8 mouse cellular contexts compared by ENCODE assay signal in genomic region chr2:75703375-75704181, GRCm38 (mm10). TPM values are rescaled to one million over a fixed set of nuclear protein-coding genes. Genes with fewer than 3 reads are reported as not detected.
A peak's percentile ranks its signal among the peaks of the same experiment; 100 is the strongest.
DNase-seq lines count a peak whose midpoint lies in the region; ATAC-seq and TF ChIP-seq lines count a peak whose summit lies in the region.

No protein-coding gene starts in this region.

- peak overlapping the region; percentile 100 for H3K27ac ChIP-seq in gastrocnemius, adult 2 months
- peak overlapping the region; percentile 82 for H3K27ac ChIP-seq in hindbrain, postnatal 0 days

- H3K27me3 ChIP-seq in hindbrain, postnatal 0 days (ENCODE audit: insufficient read depth, low read length), result no peaks in the 10 kb centered on the region; the same call in 1 of the 2 replicates
- no peaks in the 10 kb centered on the region for H3K27me3 ChIP-seq in megakaryocyte, embryonic 14.5 days (replicated peaks)

- H3K9me3 ChIP-seq in hindbrain, postnatal 0 days (ENCODE audit: low read length), result no peaks in the 10 kb centered on the region
- peaks cover under 1% of the 10 kb centered on the region for H3K9me3 ChIP-seq in megakaryocyte, embryonic 14.5 days

- peak overlapping the region; percentile 57 for H3K9ac ChIP-seq in hindbrain, postnatal 0 days (replicated peaks; ENCODE audit: low read length)

- no peak; the same call in 1 of the 2 replicates for TF ChIP-seq CTCF in gastrocnemius, adult 2 months (IDR thresholded peaks at IDR 0.05)
- TF ChIP-seq CTCF in hindbrain, postnatal 0 days (IDR thresholded peaks at IDR 0.05; ENCODE audit: low read depth), result no peak

- H3K4me2 ChIP-seq in hindbrain, postnatal 0 days (ENCODE audit: low read depth, low read length), result peak overlapping the region; percentile 73

- intact Hi-C loops in gastrocnemius, adult 2 months (cut with DNase I), result loop anchor here (1.0 to 10.0 kb wide), 5 partner anchors 15 to 91 kb away; partner anchors contain the start of gene Hnrnpa3

- peaks cover 7% of the 10 kb centered on the region; the same call in 1 of the 2 replicates for H3K4me1 ChIP-seq in hindbrain, postnatal 0 days (ENCODE audit: insufficient read depth, low read length)
- peaks cover 65% of the 10 kb centered on the region for H3K4me1 ChIP-seq in megakaryocyte, embryonic 14.5 days

- ATAC-seq in common myeloid progenitor, adult 5-6 weeks (replicated peaks; ENCODE audit: low read depth, poor library complexity, severe bottlenecking), result peak; percentile 27
- ATAC-seq in hindbrain, postnatal 0 days, result peak; percentile 87

- under 1% methylated on average over 62 of the region's 62 CpGs for WGBS in hindbrain, postnatal 0 days

- H3K36me3 ChIP-seq in hindbrain, postnatal 0 days (ENCODE audit: insufficient read depth, low read length), result no peaks in the 10 kb centered on the region
- H3K36me3 ChIP-seq in megakaryocyte, embryonic 14.5 days (replicated peaks; ENCODE audit: low read length), result peaks cover 51% of the 10 kb centered on the region

- peak overlapping the region; percentile 75 for H3K4me3 ChIP-seq in gastrocnemius, adult 2 months
- H3K4me3 ChIP-seq in hindbrain, postnatal 0 days (ENCODE audit: low read length), result peak overlapping the region; percentile 44
- peak overlapping the region; percentile 98 for H3K4me3 ChIP-seq in megakaryocyte, embryonic 14.5 days (replicated peaks)

- peak; percentile 33 for DNase-seq in WW6 (ENCODE audit: low read depth, low spot score)
- DNase-seq in gastrocnemius, adult 2 months, result peak; percentile 96
- peak; percentile 94 for DNase-seq in hindbrain, postnatal 0 days (ENCODE audit: low spot score)
- peak; percentile 49 to 59 for DNase-seq in left cerebral cortex, adult 8-10 months (ENCODE audit: low spot score in 2 of 2)
- peak; percentile 83 to 87 for DNase-seq in right cerebral cortex, postnatal 10 days (ENCODE audit: low spot score in 2 of 2)
- peak; percentile 82 for DNase-seq in urinary bladder, postnatal 25 days (ENCODE audit: low spot score)

RNA-seq across cellular contexts. Expression of gene Nfe2l2, which starts 0.9 kb away (rescaled TPM):
- total RNA-seq in common myeloid progenitor, adult 5-6 weeks (2017), result 78.6 and 81.7 TPM in 2 replicates
- 10 to 100 TPM; 32.9 to 41.0 TPM for total RNA-seq in gastrocnemius, adult 2 months (2021)
- total RNA-seq in hindbrain, postnatal 0 days (2014; rRNA removed), result 7.4 and 11.6 TPM in 2 replicates
- polyA plus RNA-seq in hindbrain, postnatal 0 days (2015; fragmentation: Nextera tagmentation; extraction: Ambion mirVana), result 16.3 and 17.0 TPM in 2 replicates
- total RNA-seq in left cerebral cortex, adult 8-10 months (2022), result 10 to 100 TPM; 14.1 to 20.5 (median 17.9) TPM
- 11.9 and 34.2 TPM in 2 replicates for polyA plus RNA-seq in megakaryocyte, embryonic 14.5 days (2012; ENCODE audit: insufficient read depth, low replicate concordance)

RNA-seq across cellular contexts. Expression of gene Hnrnpa3, which starts 44.5 kb away (rescaled TPM):
- total RNA-seq in common myeloid progenitor, adult 5-6 weeks (2017), result 329 and 360 TPM in 2 replicates
- 100 to 1,000 TPM; 123 to 144 TPM for total RNA-seq in gastrocnemius, adult 2 months (2021)
- total RNA-seq in hindbrain, postnatal 0 days (2014; rRNA removed), result 64.9 and 67.8 TPM in 2 replicates
- 131 and 137 TPM in 2 replicates for polyA plus RNA-seq in hindbrain, postnatal 0 days (2015; fragmentation: Nextera tagmentation; extraction: Ambion mirVana)
- 100 to 1,000 TPM; 254 to 299 (median 281) TPM for total RNA-seq in left cerebral cortex, adult 8-10 months (2022)
- polyA plus RNA-seq in megakaryocyte, embryonic 14.5 days (2012; ENCODE audit: insufficient read depth, low replicate concordance), result 28.2 and 136 TPM in 2 replicates

Comparison
In these comparisons a context has a peak if more than half of its experiments do, and no peak if none do; other contexts are left out.
1. Peak in every context shown above with its lines: DNase-seq, ATAC-seq, H3K4me3 ChIP-seq and H3K27ac ChIP-seq.
2. DNase-seq: peak in every context shown above with its lines; median percentile 96 in gastrocnemius, adult 2 months; 94 in hindbrain, postnatal 0 days; 85 in right cerebral cortex, postnatal 10 days; 82 in urinary bladder, postnatal 25 days; 54 in left cerebral cortex, adult 8-10 months; 33 in WW6.
3. H3K4me3 ChIP-seq: peak in every context shown above with its lines; median percentile 98 in megakaryocyte, embryonic 14.5 days; 75 in gastrocnemius, adult 2 months; 44 in hindbrain, postnatal 0 days.